Mouse (Mus musculus): ENCODE measurements at regions not wholly inside any gene's neighbourhood (a gene's known extent, or its start where the extent isn't known, plus 50 kb on each side); places are given as distances from the start of the nearest gene placed in this dataset.

DNA sequence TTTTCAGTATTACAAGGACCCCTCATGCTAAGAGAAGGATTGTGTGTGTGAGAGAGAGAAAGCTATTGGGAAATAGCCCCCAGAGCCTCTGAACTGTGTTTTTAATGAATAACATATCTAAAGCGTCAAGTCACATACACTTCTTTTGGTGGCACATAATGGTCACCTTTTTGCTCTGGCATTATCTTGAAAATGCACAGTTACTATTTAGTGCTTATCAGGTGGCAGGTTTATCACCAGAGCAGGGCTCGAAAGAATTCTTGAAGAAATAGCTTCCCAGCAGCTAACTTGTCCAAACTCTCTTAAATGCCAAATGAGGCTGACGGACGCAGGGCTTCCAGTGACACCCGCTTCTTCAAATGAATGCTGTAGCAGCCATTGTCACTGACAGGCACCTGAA is 324.7 kb upstream of the Rsrc1 start:
- TF ChIP-seq POLR2A (IDR thresholded peaks at IDR 0.05; ENCODE audit: low read depth, low read length) (no peak), KAT2A (IDR thresholded peaks at IDR 0.05; ENCODE audit: insufficient replicate concordance, low read length) (no peak), RCOR1 (conservative IDR thresholded peaks at IDR 0.05; ENCODE audit: low read depth, low read length) (no peak), IRF4 (IDR thresholded peaks at IDR 0.05; ENCODE audit: low read depth, low read length) (no peak), ZC3H11A (IDR thresholded peaks at IDR 0.05; ENCODE audit: low read depth, low read length) (no peak), EP300 (IDR thresholded peaks at IDR 0.05; ENCODE audit: low read length) (no peak), ZNF384 (IDR thresholded peaks at IDR 0.05; ENCODE audit: low read depth, low read length) (no peak), CTCF (conservative IDR thresholded peaks at IDR 0.05 in 1 of 2, IDR thresholded peaks at IDR 0.05 in 1 of 2; ENCODE audit: low read depth in 2 of 2, low read length in 2 of 2) (no peak), MYC (IDR thresholded peaks at IDR 0.05; ENCODE audit: low read depth, low read length) (no peak), TBP (conservative IDR thresholded peaks at IDR 0.05; ENCODE audit: low read depth, low read length) (no peak), USF2 (conservative IDR thresholded peaks at IDR 0.05; ENCODE audit: low read depth, low read length) (no peak)
